Mouse (Mus musculus): ENCODE data around the gene Bbc3.
"Not testable (repeated sequence)": the region's sequence is repeated elsewhere in the genome, so short reads cannot be mapped to it uniquely, and the experiment has no call there.

Bbc3 gene

GRCm38 (mm10) chr7:16294837-16295236 is 13.4 kb upstream of the Bbc3 start:
- DNase-seq, result peak; percentile 92

- peak; percentile 85 for DNase-seq
These were observed 12.8 kb upstream of the Bbc3 start for GRCm38 (mm10) chr7:16295321-16295900.

- DNase-seq, result no peak
These were observed 12.0 kb upstream of the Bbc3 start for GRCm38 (mm10) chr7:16296146-16296545.

- peak; percentile 76 for DNase-seq
These were observed 11.3 kb upstream of the Bbc3 start for GRCm38 (mm10) chr7:16296766-16297390.

GRCm38 (mm10) chr7:16297616-16298015 is 10.6 kb upstream of the Bbc3 start:
- DNase-seq, result no peak

GRCm38 (mm10) chr7:16298927-16299326 is 9.3 kb upstream of the Bbc3 start:
- DNase-seq, result no peak

GRCm38 (mm10) chr7:16299419-16300035 is 8.7 kb upstream of the Bbc3 start:
- DNase-seq, result peak; percentile 98

- DNase-seq, result not testable (repeated sequence)
These were observed 1.1 kb upstream of the Bbc3 start for GRCm38 (mm10) chr7:16307141-16307540.

GRCm38 (mm10) chr7:16308555-16309317 is 543 bp downstream of the Bbc3 start:
- no peak for DNase-seq

GRCm38 (mm10) chr7:16309318-16310019 is 1.3 kb downstream of the Bbc3 start:
- peak; percentile 88 for DNase-seq

- peak; percentile 76 for DNase-seq
These were observed 1.9 kb downstream of the Bbc3 start for GRCm38 (mm10) chr7:16310020-16310520.

GRCm38 (mm10) chr7:16310521-16311452 is 2.6 kb downstream of the Bbc3 start:
- DNase-seq, result peak; percentile 53

GRCm38 (mm10) chr7:16311453-16312004 is 3.3 kb downstream of the Bbc3 start:
- peak; percentile 41 for DNase-seq

GRCm38 (mm10) chr7:16312011-16312671 is 3.9 kb downstream of the Bbc3 start:
- DNase-seq, result peak; percentile 18

GRCm38 (mm10) chr7:16312672-16313311 is 4.6 kb downstream of the Bbc3 start:
- peak; percentile 20 for DNase-seq

- peak; percentile 83 for DNase-seq
These were observed 5.5 kb downstream of the Bbc3 start for GRCm38 (mm10) chr7:16313481-16314220.

- no peak for DNase-seq
These were observed 6.1 kb downstream of the Bbc3 start for GRCm38 (mm10) chr7:16314221-16314775.

GRCm38 (mm10) chr7:16315222-16315759 is 7.1 kb downstream of the Bbc3 start:
- no peak for DNase-seq

- DNase-seq, result no peak
These were observed 8.9 kb downstream of the Bbc3 start for GRCm38 (mm10) chr7:16317094-16317493.

All from right cerebral cortex, postnatal 25 days (tissue).